Mouse (Mus musculus) large intestine, adult 2 months (tissue): ENCODE measurements at regions not wholly inside any gene's neighbourhood (a gene's known extent, or its start where the extent isn't known, plus 50 kb on each side); places are given as distances from the start of the nearest gene placed in this dataset.
A peak's percentile ranks its signal among the peaks of the same experiment; 100 is the strongest.

Experiments
- DNase-seq: peaks from one replicate; pipeline ENCODE4 v3.0.0-alpha.2; 2012; ENCODE audit warnings: low read depth, low spot score
- WGBS: fragments of 180-500 bp; shearing (Covaris S2); methylation state at CpG from one replicate; pipeline ENCODE4 v1.1.7; 2018; 5-methylcytosine and 5-hydroxymethylcytosine counted together

- no peak for DNase-seq
- 45% methylated on average over 9 of the region's 9 CpGs for whole genome bisulfite sequencing
Observed at GRCm38 (mm10) chr6:39283761-39284415, 77.3 kb upstream of the Kdm7a start.

- 75% methylated on average over 6 of the region's 6 CpGs for WGBS
- DNase-seq, result no peak
Observed at GRCm38 (mm10) chr6:39278317-39278716, 71.7 kb upstream of the Kdm7a start.

- 69% methylated on average over 12 of the region's 12 CpGs for WGBS
- no peak for DNase-seq
Observed at GRCm38 (mm10) chr6:39274774-39275502, 68.3 kb upstream of the Kdm7a start.

GRCm38 (mm10) chr6:39273427-39273826, 66.8 kb upstream of the Kdm7a start:
- whole genome bisulfite sequencing, result 98% methylated on average over 1 of the region's 1 CpGs

GRCm38 (mm10) chr6:39270457-39270856, 63.9 kb upstream of the Kdm7a start:
- 97% methylated on average over 1 of the region's 1 CpGs for WGBS
- no peak for DNase-seq

More at GRCm38 (mm10) chr6:39273427-39273826, 66.8 kb upstream of the Kdm7a start:
- DNase-seq, result no peak

GRCm38 (mm10) chr6:39269706-39270105, 63.1 kb upstream of the Kdm7a start:
- no peak for DNase-seq
- 77% methylated on average over 5 of the region's 5 CpGs for WGBS

GRCm38 (mm10) chr6:39268647-39269428, 62.2 kb upstream of the Kdm7a start:
- 21% methylated on average over 8 of the region's 8 CpGs for whole genome bisulfite sequencing
- DNase-seq, result no peak

GRCm38 (mm10) chr6:39264722-39265121, 58.1 kb upstream of the Kdm7a start:
- 15% methylated on average over 4 of the region's 4 CpGs for whole genome bisulfite sequencing
- DNase-seq, result peak; percentile 99

- DNase-seq, result no peak
- 58% methylated on average over 8 of the region's 8 CpGs for WGBS
Observed at GRCm38 (mm10) chr6:39263615-39264014, 57.0 kb upstream of the Kdm7a start.

- no peak for DNase-seq
- WGBS, result 81% methylated on average over 8 of the region's 8 CpGs
Observed at GRCm38 (mm10) chr6:39261951-39262350, 55.4 kb upstream of the Kdm7a start.

- DNase-seq, result no peak
- 94% methylated on average over 4 of the region's 4 CpGs for WGBS
Observed at GRCm38 (mm10) chr6:39260480-39260879, 53.9 kb upstream of the Kdm7a start.

GRCm38 (mm10) chr6:39259129-39259528, 52.5 kb upstream of the Kdm7a start:
- DNase-seq, result no peak
- WGBS, result 72% methylated on average over 1 of the region's 1 CpGs

GRCm38 (mm10) chr6:39258656-39259055, 52.1 kb upstream of the Kdm7a start:
- 79% methylated on average over 4 of the region's 4 CpGs for WGBS
- DNase-seq, result no peak

GRCm38 (mm10) chr6:39257667-39258395, 51.2 kb upstream of the Kdm7a start:
- WGBS, result 36% methylated on average over 7 of the region's 7 CpGs
- DNase-seq, result no peak

- DNase-seq, result no peak
- WGBS, result 7% methylated on average over 18 of the region's 18 CpGs
Observed at GRCm38 (mm10) chr6:39257111-39257571, 50.6 kb upstream of the Kdm7a start.

GRCm38 (mm10) chr6:39256304-39257103, 49.9 kb upstream of the Kdm7a start:
- WGBS, result 8% methylated on average over 48 of the region's 48 CpGs
- no peak for DNase-seq
